Mouse (Mus musculus) testis, adult 2 months (tissue): ENCODE measurements around the gene Ctc1.

Experiments used
- CTCF ChIP-seq: fragments of 200-500 bp; IDR thresholded peaks from 2 replicates; pipeline ENCODE4 v1.5.1; 2012; ENCODE audit warnings: low read depth, mild to moderate bottlenecking, inconsistent platforms, low read length, moderate library complexity; ENCODE audit not compliant: control insufficient read depth, insufficient read depth, insufficient replicate concordance
- POLR2A ChIP-seq: fragments of 200-500 bp; IDR thresholded peaks from 2 replicates; pipeline ENCODE4 v1.6.1; 2012; ENCODE audit warnings: low read depth, mild to moderate bottlenecking, inconsistent platforms, low read length, moderate library complexity; ENCODE audit not compliant: control insufficient read depth

- TF ChIP-seq CTCF (peak; percentile 24; the same call in 1 of the 2 replicates), POLR2A (no peak)
Observed at GRCm38 (mm10) chr11:68982639-68983369, 32.9 kb upstream of the Ctc1 start.
